Mouse (Mus musculus): ENCODE data around the gene St3gal6.
A peak's percentile ranks its signal among the peaks of the same experiment; 100 is the strongest.

DNA sequence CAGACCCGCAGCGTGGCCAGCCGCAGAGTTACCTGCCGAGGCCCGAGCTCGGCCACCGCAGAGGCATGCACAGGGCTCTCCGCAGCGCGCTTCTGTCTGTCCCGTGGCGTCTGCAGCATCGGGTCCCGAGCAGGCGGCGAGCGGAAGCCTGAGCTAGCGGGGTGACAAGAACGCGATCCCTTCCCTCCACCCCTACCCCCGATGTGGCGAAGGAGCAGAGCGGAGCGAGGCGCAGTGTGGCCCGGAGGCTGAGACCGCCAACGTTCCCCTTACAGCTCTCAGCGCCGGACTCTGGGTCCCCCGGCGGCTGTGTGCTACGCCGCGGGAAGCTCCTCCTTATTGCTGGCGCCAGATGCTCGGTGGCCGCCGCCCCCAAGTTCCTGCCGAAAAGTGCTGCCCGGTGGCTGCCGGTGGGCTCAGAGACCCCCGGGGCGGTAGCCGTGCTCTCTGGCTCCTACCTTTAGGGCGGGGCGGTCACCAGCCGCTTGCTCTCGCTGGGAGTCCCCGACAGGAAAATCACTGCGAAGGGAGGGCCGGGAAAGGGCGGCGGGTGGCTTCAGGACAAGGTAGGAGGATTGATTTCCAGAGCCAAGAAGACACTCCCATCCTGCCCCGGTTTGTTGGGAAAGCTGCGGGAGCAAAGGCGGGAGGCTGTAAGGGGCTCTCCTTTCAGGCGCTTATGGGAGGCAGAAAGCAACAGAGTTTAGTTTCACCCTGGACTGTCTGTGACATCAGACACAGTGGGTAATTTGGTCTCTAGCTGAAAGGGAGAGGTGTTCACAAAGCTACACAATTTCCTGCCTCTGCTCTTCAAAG, 791 bp downstream of the St3gal6 start:
- TF ChIP-seq CTCF (IDR thresholded peaks at IDR 0.05; ENCODE audit: insufficient read depth, low read length), result no peak
- TF ChIP-seq POLR2A (IDR thresholded peaks at IDR 0.05; ENCODE audit: borderline replicate concordance, extremely low read depth, low read depth, low read length), result peak; percentile 58; the same call in 1 of the 2 replicates

Measured in lung, adult 2 months (tissue).